Mouse (Mus musculus) liver, embryonic 15.5 days (tissue): ENCODE measurements around the gene Chrnb4. TPM values are rescaled to one million over a fixed set of nuclear protein-coding genes. Genes with fewer than 3 reads are reported as not detected.

Experiments used
- ATAC-seq: fragments of 200-750 bp; cut with Nextera tagmentation; 2 replicates; pipeline ENCODE4 v1.8.0; 2017; ENCODE audit warnings: moderate number of reproducible peaks, mild to moderate bottlenecking, moderate library complexity; ENCODE audit not compliant: insufficient read depth
- H3K27ac ChIP-seq: fragments of 300-500 bp; sonication (generic); replicated peaks from 2 replicates; pipeline ENCODE4 v1.5.1; 2015; ENCODE audit warnings: mild to moderate bottlenecking, inconsistent platforms
- H3K27me3 ChIP-seq: fragments of 300-500 bp; sonication (generic); 2 replicates; pipeline ENCODE4 v1.6.1; 2015; ENCODE audit warnings: mild to moderate bottlenecking, inconsistent platforms
- H3K36me3 ChIP-seq: fragments of 300-500 bp; sonication (generic); replicated peaks from 2 replicates; pipeline ENCODE4 v1.6.1; 2015; ENCODE audit warnings: moderate library complexity, mild to moderate bottlenecking, inconsistent platforms
- H3K4me1 ChIP-seq: fragments of 300-500 bp; sonication (generic); replicated peaks from 2 replicates; pipeline ENCODE4 v1.6.1; 2015; ENCODE audit warnings: inconsistent platforms
- H3K4me2 ChIP-seq: fragments of 300-500 bp; sonication (generic); 2 replicates; pipeline ENCODE4 v1.6.1; 2015; ENCODE audit warnings: moderate library complexity, mild to moderate bottlenecking, inconsistent platforms
- H3K4me3 ChIP-seq: fragments of 300-500 bp; sonication (generic); replicated peaks from 2 replicates; pipeline ENCODE4 v1.5.1; 2015; ENCODE audit warnings: mild to moderate bottlenecking, inconsistent platforms
- H3K9ac ChIP-seq: fragments of 300-500 bp; sonication (generic); 2 replicates; pipeline ENCODE4 v1.6.1; 2015; ENCODE audit warnings: moderate library complexity, mild to moderate bottlenecking, inconsistent platforms
- H3K9me3 ChIP-seq: fragments of 300-500 bp; sonication (generic); replicated peaks from 2 replicates; pipeline ENCODE4 v1.6.1; 2016; ENCODE audit warnings: inconsistent platforms
- WGBS: fragments of 180-500 bp; shearing (Covaris S2); methylation state at CpG from one replicate; pipeline ENCODE4 v1.1.7; 2015; ENCODE audit warnings: mixed read lengths; ENCODE audit not compliant: insufficient replicate concordance; 5-methylcytosine and 5-hydroxymethylcytosine counted together
- polyA plus RNA-seq: library from polyadenylated mRNA; unstranded; fragments of >200 nt; fragmentation: Nextera tagmentation; extraction: Ambion mirVana; gene quantifications from 2 replicates; pipeline ENCODE4 v1.2.1, GENCODE M21; 2015

The Chrnb4 gene
- polyA plus RNA-seq, result not detected in 2 replicates

DNA sequence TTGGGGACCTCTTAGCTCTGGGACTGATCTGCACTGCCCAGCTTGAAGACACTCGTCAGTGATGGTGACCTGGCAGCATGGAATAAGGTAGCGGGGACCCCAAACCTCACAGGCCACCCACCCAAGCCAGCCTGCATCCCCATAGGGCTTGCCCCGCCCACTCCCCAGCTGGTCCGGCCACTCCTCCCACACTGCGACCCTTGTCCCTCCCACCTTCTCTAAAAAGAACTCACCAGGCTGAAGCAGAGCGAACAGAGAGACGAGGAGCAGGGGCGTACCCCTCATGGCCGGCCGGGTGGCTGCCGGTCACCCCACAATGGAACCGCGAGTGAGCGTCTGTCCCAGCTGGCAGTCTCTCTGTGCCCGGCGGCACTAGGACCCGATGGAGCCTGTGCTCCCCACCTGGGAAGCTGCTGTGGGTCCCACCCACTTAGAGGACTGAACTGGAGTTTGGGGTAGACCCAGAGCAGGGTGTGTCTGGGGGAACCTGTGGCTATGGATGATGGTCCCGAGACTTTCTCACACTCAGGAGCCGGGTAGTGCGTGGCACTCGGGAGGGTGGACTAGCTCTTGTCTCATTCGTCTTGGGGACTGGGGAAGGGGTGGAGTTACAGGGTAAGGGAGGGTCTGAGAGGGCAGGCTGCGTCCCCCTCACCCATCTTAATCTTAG lies at the start of gene Chrnb4:
Chrnb4 (minus strand) TSS at position 569 of the 670 bp plus-strand sequence.
- Histone ChIP-seq H3K4me3 (peak within 1 kb of the TSS; percentile 27), H3K9me3 (no peaks in the 10 kb centered on the region), H3K4me1 (no peaks in the 10 kb centered on the region), H3K27ac (no peak within 1 kb of the TSS), H3K4me2 (peak within 1 kb of the TSS; percentile 56), H3K36me3 (no peaks in the 10 kb centered on the region), H3K9ac (no peak within 1 kb of the TSS), H3K27me3 (peaks cover 23% of the 10 kb centered on the region)
- no peak for ATAC-seq
- 1% methylated on average over 23 of the region's 23 CpGs for WGBS

DNA sequence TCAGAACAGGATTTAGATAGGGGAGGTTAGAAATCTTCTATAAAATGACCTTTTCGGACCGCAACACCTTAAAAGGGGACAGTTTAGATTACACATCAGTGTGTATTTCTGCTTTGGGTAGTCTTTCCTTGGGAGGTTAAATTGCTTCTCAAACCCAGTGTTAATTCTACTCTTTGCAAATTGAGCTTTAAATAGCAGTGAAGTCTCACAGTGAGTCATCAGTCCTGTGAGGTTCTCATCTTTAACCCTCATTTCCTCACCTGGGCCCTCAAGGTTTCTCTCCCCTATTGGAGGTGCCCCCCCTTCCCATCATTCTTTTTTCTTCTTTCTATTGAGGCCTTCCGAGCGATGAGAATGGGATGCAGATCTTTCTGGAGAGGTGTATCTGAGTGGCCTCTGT lies 48.3 kb upstream of the Chrnb4 start:
- no peak overlapping the region for H3K4me2 ChIP-seq
- no peak overlapping the region for H3K27ac ChIP-seq
- no peaks in the 10 kb centered on the region for H3K36me3 ChIP-seq
- H3K4me1 ChIP-seq, result no peaks in the 10 kb centered on the region
- no peaks in the 10 kb centered on the region for H3K27me3 ChIP-seq
- no peaks in the 10 kb centered on the region for H3K9me3 ChIP-seq
- no peak overlapping the region for H3K4me3 ChIP-seq
- ATAC-seq, result no peak
- WGBS, result 81% methylated on average over 4 of the region's 4 CpGs
- H3K9ac ChIP-seq, result no peak overlapping the region

DNA sequence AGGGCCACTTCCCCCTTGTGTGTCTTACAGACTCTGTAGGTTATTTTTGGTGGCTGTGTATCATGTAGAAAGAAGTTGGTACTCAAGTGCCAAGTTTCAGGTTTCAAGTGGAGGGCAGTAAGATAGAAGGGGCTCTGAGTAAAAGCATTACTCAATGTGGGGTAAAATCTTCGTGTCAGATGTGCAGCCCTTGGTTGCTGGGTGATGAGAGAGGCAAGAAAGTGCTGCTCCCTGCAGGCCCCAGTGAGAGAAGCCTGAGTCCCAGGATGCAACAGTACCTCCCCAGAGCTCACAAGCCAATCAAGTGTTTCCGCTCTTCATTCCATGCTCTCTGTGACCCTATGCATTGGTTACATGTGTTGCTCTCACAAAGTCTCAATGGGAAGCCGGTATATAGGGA lies 47.5 kb upstream of the Chrnb4 start:
- Histone ChIP-seq H3K27ac (no peak overlapping the region), H3K4me1 (no peaks in the 10 kb centered on the region), H3K36me3 (no peaks in the 10 kb centered on the region), H3K4me2 (no peak overlapping the region), H3K27me3 (no peaks in the 10 kb centered on the region), H3K9me3 (no peaks in the 10 kb centered on the region), H3K9ac (no peak overlapping the region), H3K4me3 (no peak overlapping the region)
- ATAC-seq, result no peak
- WGBS, result 42% methylated on average over 3 of the region's 3 CpGs

- no peaks in the 10 kb centered on the region for H3K9me3 ChIP-seq
- no peaks in the 10 kb centered on the region for H3K4me1 ChIP-seq
- no peaks in the 10 kb centered on the region for H3K27me3 ChIP-seq
- H3K36me3 ChIP-seq, result no peaks in the 10 kb centered on the region
- no peak overlapping the region for H3K4me2 ChIP-seq
- 39% methylated on average over 5 of the region's 5 CpGs for whole genome bisulfite sequencing
- H3K4me3 ChIP-seq, result no peak overlapping the region
- no peak overlapping the region for H3K9ac ChIP-seq
- H3K27ac ChIP-seq, result no peak overlapping the region
- no peak for ATAC-seq
Observed at GRCm38 (mm10) chr9:55090141-55090540, 41.6 kb upstream of the Chrnb4 start.

- H3K4me2 ChIP-seq, result no peak overlapping the region
- no peaks in the 10 kb centered on the region for H3K4me1 ChIP-seq
- no peaks in the 10 kb centered on the region for H3K36me3 ChIP-seq
- ATAC-seq, result no peak
- no peaks in the 10 kb centered on the region for H3K27me3 ChIP-seq
- H3K4me3 ChIP-seq, result no peak overlapping the region
- 69% methylated on average over 2 of the region's 2 CpGs for WGBS
- H3K9me3 ChIP-seq, result no peaks in the 10 kb centered on the region
- no peak overlapping the region for H3K27ac ChIP-seq
- H3K9ac ChIP-seq, result no peak overlapping the region
Observed at GRCm38 (mm10) chr9:55089226-55089625, 40.6 kb upstream of the Chrnb4 start.

DNA sequence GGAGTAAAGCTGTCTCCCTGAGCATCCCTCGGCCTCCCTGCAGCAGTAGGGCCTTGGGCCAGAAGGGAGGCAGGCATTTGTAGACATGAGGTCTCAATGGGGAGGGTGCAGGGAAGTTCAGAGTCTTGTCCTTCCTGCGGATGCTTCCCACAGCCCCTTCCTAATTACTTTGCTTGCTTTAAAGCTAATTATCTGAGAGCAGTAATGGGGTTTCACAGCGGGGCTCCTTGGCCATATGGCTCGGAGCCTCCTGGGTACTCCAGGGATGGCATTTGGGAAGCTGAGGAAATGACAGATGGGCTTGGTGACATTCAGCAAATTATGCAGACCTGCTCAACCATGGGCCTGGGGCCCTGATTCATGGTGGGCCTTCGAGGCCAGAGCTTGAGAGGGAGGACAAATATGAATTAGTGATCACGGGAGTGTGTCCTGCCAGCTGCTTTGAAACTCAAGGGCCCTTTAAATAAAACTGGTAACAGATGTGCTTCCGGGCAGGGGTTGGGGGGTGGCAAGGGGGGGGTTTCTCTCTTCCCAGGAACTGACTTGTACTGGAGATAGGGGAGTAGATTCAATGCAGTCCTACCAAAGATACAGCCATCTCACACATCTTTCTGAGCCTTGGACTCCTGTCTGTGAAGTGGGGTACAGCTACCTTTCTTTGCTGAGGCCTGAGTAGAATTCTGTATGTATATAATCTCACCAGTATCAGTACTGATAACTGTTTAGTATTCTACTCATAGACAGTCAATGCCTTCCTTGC lies 34.8 kb upstream of the Chrnb4 start:
- Histone ChIP-seq H3K4me1 (no peaks in the 10 kb centered on the region), H3K9me3 (no peaks in the 10 kb centered on the region), H3K9ac (no peak overlapping the region), H3K4me2 (no peak overlapping the region), H3K27me3 (no peaks in the 10 kb centered on the region), H3K4me3 (no peak overlapping the region), H3K36me3 (no peaks in the 10 kb centered on the region), H3K27ac (no peak overlapping the region)
- ATAC-seq, result no peak
- 39% methylated on average over 7 of the region's 7 CpGs for WGBS

DNA sequence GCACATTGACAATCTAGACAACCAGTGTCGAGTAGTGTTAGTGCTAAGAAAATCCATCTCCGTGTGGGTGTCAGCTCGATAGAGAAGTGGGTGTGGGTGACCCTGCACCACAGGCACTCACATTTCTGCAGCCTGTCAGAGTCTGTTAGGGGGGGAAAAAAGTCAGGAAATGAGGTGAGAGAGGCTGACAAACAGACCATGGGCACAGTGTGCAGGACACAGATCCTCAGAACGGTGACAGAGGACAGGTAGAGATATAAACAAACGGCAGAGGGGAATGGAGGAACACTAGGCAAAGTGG lies 19.3 kb upstream of the Chrnb4 start:
- WGBS, result 34% methylated on average over 5 of the region's 5 CpGs
- ATAC-seq, result no peak
- no peaks in the 10 kb centered on the region for H3K36me3 ChIP-seq

GRCm38 (mm10) chr9:55067260-55067964 lies 18.8 kb upstream of the Chrnb4 start:
- no peak overlapping the region for H3K9ac ChIP-seq
- ATAC-seq, result no peak
- 51% methylated on average over 8 of the region's 8 CpGs for WGBS
- H3K27ac ChIP-seq, result no peak overlapping the region
- no peak overlapping the region for H3K4me2 ChIP-seq
- H3K4me1 ChIP-seq, result no peaks in the 10 kb centered on the region
- H3K9me3 ChIP-seq, result no peaks in the 10 kb centered on the region
- H3K36me3 ChIP-seq, result no peaks in the 10 kb centered on the region
- H3K27me3 ChIP-seq, result no peaks in the 10 kb centered on the region
- no peak overlapping the region for H3K4me3 ChIP-seq

More for the DNA sequence above, 19.3 kb upstream of the Chrnb4 start:
- no peaks in the 10 kb centered on the region for H3K4me1 ChIP-seq
- H3K4me2 ChIP-seq, result no peak overlapping the region
- no peaks in the 10 kb centered on the region for H3K27me3 ChIP-seq
- H3K27ac ChIP-seq, result no peak overlapping the region
- no peaks in the 10 kb centered on the region for H3K9me3 ChIP-seq
- no peak overlapping the region for H3K9ac ChIP-seq
- no peak overlapping the region for H3K4me3 ChIP-seq

DNA sequence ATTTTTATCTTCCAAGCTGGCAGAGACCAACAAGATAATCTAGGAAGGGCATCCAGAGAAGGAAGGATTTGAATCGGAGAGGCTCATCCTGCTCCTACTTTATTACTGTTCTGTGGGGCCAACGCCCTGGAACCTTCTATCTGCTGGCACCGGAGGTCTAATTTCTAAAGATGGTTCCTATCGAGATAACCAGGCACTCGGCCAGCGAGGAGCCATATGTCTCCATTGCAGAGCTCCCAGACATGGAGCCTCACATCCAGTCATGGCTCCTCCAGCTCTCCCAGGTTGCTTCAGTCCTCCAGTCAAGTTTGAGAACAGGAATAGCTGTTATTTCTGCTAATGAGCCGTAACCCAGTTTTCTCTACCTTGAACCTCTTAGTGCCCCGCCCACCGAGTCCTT lies 16.7 kb upstream of the Chrnb4 start:
- Histone ChIP-seq H3K4me2 (no peak overlapping the region), H3K27ac (no peak overlapping the region), H3K4me3 (no peak overlapping the region), H3K9ac (no peak overlapping the region), H3K36me3 (no peaks in the 10 kb centered on the region), H3K4me1 (no peaks in the 10 kb centered on the region), H3K9me3 (no peaks in the 10 kb centered on the region), H3K27me3 (no peaks in the 10 kb centered on the region)
- no peak for ATAC-seq
- 59% methylated on average over 9 of the region's 9 CpGs for WGBS

DNA sequence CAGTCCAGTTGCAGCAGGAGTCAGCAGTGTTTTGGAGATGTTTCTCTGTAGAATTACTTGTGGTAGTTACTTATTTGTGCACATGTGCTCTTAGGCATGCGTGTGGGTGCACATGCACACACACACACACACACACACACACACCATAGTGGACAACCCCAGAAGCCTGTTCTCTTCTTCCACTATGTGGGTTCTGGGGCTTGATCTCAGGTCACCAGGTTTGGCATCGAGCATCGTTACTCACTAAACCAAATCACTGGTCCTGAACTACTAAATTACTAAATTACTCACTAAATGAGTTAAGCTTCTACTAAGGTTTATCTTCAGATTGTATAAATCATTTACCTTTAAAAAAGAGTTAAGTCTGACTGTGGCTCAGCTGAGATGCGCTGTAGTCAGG lies 9.5 kb upstream of the Chrnb4 start:
- H3K4me1 ChIP-seq, result no peaks in the 10 kb centered on the region
- no peak overlapping the region for H3K4me2 ChIP-seq
- H3K27me3 ChIP-seq, result no peaks in the 10 kb centered on the region
- 79% methylated on average over 4 of the region's 4 CpGs for WGBS
- H3K9ac ChIP-seq, result no peak overlapping the region
- no peak for ATAC-seq
- no peaks in the 10 kb centered on the region for H3K9me3 ChIP-seq
- no peaks in the 10 kb centered on the region for H3K36me3 ChIP-seq
- H3K4me3 ChIP-seq, result no peak overlapping the region
- H3K27ac ChIP-seq, result no peak overlapping the region

DNA sequence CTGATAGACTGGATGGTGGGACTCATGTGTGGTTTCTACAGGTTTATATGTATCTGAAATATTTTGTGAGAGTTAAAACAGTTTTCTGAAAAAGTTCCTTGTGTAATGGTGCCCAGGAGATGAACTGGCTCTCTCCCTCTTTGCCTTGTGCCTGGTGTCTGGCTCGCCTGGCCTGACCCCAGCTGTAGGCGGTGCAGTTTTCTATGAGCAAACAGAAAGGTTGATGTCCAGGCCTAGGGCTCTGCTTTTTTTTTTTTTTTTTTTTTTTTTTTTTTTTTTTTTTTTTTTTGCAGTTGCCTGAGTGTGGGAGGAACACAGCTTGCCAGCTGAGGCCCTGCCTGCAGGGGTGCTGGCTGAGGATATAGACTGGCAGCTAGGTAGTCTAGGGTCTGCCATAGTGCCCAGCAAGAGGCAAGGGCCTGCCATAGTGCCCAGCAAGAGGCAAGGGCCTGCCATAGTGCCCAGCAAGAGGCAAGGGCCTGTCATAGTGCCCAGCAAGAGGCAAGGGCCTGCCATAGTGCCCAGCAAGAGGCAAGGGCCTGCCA lies 6.9 kb upstream of the Chrnb4 start:
- no peak for ATAC-seq

More for the DNA sequence above, 6.9 kb upstream of the Chrnb4 start:
- Histone ChIP-seq H3K4me2 (no peak overlapping the region), H3K36me3 (no peaks in the 10 kb centered on the region), H3K4me3 (no peak overlapping the region), H3K27ac (no peak overlapping the region), H3K27me3 (no peaks in the 10 kb centered on the region), H3K9ac (no peak overlapping the region), H3K4me1 (no peaks in the 10 kb centered on the region), H3K9me3 (no peaks in the 10 kb centered on the region)
- WGBS, result 44% methylated on average over 2 of the region's 2 CpGs
